Mouse (Mus musculus) T-cell, adult 2 months (primary cell): ENCODE data around the gene Micall1.

Experiments used
- DNase-seq: peaks from one replicate; pipeline ENCODE4 v3.0.0; 2022; ENCODE audit warnings: low spot score

Micall1 gene

DNA sequence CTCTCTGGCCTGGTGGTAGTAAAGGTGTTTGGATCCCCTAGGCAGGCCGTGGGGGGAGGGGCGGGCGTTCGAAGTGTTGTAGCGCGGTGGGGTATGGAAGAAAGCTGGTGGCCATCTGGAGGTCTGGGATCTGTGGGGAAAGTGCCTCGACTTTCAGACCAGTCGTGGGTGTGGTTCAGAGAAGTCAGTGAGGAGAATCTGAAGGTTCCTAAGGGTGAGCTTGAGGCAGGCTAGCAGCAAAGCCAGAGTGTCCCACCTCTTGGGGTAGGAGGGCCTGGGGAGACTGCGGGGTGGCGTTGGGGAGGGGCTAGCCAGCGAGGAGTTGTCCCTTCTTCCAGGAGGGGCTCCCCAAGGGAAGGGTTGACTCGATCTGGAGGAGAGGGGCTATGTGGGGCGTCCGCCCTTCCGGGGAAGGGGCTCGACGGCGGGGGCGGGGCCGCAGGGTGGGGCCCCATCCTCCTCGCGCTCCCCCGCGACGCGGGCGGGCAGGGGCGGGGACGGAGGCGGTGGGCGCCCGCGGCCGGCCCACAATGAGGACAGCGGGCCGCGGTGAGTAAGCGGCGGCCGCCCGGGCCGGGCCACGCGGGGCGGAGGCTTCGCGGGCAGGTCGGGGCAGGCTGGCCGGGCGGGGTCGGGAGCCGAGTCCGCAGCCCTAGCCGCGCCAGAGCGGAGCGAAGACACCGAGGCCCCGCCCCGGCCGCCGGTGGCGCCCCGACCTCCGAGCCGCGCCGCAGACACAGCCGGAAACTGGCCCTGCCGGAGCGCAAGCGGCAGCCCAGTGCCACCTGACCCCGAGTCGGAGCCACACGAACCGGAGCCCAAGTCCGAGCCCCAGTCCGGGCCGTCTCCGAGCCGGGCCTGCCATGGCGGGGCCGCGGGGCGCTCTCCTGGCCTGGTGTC lies at the start of gene Micall1:
Gene Micall1 (plus strand): TSS at position 478 of the 900 bp plus-strand sequence.
- DNase-seq: peak; percentile 62

GRCm38 (mm10) chr15:79060887-79061565 lies 47.7 kb upstream of the Micall1 start:
- DNase-seq: no peak

DNA sequence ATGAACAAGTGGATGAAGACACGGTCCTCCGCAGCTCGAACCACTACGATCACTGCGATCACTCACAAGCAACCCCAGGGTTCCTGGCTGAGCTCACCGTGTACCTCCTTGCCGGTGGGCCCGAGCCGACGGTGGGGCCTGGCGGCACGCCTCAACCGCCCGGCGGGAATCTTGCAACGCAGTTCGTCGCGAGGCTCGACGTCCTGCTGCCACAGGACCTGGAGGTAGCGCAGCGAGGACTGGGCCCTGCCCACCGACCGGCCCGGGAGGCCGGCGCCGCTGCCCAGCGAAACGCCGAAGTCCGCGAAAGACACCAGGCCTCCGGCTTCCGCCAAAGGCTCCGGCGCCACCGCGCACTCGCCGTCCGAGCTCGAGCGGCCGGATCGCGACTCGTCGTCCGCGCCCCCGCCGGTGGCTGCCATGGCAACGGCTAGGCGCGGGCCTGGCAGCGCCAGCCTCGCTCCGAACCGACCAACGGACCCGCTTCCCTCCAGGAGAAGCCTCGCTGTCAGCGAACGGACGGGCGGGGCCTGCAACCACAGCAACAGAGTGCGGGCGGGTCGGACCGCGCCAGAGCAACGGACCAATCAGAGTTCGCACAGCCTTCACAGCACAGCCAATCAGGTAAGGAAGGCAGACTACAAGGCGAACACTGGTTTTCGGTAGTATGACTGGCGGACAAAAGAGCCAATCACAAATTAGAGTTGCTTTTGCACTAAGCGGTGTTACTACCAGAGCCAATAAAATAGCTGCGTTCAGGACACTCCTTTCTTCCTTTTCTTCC lies 46.1 kb upstream of the Micall1 start, which contains the start of gene Ankrd54:
Gene Ankrd54 (minus strand): TSS at position 518 of the 784 bp plus-strand sequence.
- peak; percentile 98 for DNase-seq

- DNase-seq: no peak
These were observed 45.4 kb upstream of the Micall1 start for GRCm38 (mm10) chr15:79063160-79063740.

DNA sequence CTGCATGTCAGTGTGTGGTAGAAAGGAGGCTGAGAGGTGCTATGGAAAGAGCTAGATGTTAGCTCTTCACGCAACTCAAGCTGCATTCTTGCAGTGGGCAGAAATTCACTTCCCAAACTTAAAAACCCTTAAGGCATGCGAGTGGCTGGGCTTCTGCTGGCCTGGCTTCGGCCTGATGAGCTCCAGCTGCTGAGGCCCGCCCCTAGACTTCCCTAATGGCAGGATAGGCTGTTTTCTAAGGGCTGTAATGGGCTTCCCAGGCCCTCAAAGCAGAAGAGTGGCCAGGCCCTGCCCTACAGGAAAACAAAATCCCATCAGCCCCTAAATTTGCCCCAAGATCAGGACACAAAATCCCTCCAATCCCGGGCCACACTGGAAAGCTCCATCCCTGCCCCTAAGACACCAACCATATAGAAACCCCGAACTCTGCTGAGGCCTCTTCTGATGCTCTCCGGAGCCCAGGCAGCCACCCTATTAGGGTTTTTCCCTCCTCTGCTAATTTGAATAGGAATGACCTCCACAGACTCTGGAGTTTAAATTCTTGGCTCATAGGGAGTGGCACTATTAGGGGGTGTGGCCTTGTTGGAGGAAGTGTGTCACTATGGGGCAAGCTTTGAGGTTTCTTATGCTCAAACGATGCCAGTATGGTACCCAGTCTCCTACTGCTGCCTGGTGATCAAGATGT lies 43.5 kb upstream of the Micall1 start:
- DNase-seq: no peak

DNA sequence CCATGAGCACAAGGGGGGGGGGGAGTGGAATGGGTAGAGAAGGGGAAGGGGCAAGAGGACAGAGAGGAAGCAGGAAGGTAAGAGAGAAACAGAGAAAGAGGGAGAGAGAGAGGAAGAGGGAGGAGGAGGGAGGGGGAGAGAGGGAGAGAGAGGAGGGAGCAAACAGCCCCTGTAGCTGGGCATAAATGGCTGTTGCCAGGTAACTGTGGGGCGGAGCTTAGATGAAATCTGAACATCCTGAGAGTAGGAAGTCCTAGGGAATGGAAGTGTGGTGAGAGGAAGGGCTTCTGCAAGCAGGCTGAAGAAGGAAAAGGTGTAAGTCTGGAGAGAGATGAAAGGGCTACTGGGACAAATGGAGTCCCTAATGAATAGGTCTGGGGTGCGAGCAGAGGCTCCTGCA lies 42.4 kb upstream of the Micall1 start:
- no peak for DNase-seq

- DNase-seq: no peak
These were observed 41.1 kb upstream of the Micall1 start for GRCm38 (mm10) chr15:79067631-79068030.

DNA sequence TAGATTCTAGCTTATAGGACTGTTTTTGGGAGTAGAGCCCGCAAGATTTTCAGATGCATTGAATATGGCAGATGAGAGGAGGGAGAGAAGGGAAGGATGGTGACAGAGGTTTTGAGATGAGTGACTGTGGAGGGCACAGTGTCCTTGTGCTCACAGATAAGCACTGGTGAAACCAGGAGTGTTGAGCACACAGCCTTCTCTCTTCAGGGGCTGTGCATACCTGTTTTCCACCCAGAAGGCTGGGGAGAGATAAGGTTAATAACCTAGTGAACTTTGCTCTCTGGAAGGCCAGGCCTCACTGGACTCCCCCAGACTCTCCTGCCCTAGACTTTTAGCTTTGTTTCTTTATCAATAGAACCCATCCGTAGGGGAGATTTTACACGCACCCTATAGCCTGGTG lies 40.3 kb upstream of the Micall1 start:
- DNase-seq: no peak

DNA sequence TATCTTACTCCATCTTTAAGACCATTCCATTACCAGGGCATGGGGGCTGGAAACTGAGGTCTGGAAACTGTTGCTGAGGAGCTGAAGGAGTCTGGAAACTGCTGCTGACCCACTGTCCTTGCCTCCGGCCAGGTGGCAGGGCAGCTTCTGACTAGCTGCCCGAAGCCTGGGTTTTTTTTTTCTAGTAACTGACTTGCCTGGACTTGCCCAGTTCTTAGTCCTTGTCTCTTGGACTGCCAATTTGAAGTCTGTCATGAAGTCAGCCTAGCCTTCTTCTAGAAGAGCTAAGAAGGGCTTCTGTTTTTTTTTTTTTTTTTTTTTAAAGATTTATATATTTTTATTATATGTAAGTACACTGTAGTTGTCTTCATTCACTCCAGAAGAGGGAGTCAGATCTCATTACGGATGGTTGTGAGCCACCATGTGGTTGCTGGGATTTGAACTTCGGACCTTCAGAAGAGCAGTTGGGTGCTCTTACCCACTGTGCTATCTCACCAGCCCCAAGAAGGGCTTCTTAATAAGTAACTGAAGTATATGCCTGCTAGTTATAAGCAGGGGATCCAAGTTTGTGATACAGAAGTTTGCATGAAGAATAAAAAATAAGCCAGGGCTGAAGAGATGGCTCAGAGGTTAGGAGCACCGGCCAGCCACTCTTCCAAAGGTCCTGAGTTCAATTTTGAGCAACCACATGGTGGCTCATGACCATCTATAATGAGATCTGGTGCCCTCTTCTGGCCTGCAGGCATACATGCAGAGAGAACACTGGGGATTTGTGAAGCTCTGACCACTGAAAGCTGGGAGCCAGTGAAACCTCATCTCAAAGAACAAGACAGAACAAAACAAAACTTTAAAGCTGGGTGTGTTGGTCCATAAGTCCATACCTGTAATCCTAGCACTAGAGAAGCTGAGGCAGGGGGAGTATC lies 37.3 kb upstream of the Micall1 start:
- DNase-seq: peak; percentile 42

DNA sequence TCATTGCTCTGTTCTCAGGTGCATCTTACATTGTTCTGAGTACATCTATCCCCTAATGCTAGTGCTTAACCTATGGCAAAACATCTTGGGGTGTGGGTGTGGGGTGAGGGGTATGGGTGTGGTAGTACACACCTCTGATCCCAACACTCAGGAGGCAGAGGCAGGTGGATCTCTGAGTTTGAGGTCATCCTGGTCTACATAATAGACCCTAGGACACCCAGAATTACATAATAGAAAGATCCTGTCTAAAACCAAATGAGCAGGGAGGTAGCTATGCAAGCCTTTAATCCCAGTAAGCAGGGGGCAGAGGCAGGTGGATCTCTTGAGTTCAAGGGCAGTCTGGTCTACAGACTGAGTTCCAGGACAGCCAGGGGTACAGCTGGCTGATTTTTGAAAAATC lies 34.9 kb upstream of the Micall1 start:
- no peak for DNase-seq

DNA sequence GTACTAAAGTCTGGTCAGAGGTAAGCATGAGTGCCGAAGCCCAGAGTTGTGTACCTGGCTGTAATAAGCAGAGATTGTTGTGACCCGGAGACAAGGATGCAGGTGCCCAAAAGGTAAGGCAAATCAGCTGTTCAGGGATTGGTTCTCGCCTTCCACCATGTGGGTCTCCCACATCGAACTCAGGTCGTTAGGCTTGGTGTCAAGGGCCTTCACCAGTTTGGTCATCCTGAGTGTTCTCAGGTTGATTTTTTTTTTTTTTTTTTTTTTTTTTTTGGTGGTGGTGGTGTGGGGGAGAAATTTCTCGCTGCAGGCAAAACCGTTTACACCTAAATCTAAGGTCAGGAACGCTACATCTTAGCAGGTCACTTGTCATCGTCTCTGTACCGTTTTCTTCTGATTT lies 34.3 kb upstream of the Micall1 start:
- no peak for DNase-seq

DNA sequence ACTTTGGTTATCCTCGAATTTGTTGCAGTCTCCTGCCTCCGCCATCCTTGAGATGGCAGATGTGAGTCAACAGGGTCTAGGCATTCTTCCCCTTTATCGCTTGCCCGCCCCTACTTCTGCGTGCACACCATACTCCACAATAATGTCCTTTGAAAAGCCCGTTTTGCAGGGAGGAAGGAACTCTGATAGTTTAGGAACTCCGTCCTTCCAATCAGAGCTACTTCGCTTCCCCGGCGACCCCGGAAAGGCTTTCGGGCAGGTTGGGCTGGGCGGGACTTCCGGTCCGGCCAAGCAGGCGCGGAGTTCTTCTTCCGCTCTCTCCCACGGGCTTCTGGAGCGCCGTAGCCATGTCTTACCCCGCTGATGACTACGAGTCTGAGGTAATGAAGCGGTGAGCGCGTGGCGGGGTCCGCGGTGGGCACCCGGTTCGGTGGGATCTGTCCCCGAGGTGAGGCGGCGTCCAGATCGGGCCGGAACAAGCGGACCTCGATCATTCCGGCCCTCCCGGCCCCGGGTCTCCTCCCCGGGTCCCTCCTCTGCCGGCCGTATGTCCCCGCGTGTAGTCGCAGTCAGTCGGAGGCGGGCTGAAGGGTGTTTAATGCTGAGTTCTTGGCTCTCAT lies 33.7 kb upstream of the Micall1 start, which contains the start of gene Eif3l:
Gene Eif3l (plus strand): TSS at position 267 of the 620 bp plus-strand sequence.
- DNase-seq: peak; percentile 83

DNA sequence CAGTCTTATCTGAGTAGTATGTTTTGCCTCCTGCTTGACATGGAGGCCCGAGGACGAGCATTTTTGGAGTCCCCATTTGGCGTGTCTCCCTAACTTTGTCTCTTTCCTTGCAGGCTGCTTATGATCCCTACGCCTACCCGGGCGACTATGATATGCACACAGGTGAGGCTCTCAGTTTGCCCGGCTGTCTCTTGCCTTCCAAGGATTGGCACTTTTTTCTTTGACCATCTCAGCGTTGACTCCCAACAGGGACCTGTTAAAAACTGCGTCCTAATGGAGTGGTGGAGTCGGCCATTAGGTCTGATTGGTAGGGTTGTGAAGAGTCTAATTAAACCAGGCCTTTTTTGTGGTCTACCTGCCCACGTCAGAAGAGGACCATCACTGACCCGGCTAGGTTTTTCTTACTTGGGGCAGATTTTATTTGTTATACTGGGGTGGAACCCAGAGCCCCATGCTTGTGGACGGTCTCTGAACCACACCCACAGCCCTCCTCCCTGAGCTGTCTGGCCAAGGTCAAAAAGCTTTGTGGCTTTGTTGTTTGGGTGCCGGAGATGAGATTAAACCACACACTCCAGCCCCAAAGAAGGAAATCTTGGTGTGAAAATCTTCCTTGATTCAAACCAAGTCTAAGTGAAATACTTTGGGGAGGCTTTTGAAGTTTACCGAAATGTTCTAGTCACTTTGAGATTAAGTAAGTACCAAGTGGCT lies 32.9 kb upstream of the Micall1 start:
- DNase-seq: no peak

GRCm38 (mm10) chr15:79079567-79079966 lies 29.1 kb upstream of the Micall1 start:
- no peak for DNase-seq

DNA sequence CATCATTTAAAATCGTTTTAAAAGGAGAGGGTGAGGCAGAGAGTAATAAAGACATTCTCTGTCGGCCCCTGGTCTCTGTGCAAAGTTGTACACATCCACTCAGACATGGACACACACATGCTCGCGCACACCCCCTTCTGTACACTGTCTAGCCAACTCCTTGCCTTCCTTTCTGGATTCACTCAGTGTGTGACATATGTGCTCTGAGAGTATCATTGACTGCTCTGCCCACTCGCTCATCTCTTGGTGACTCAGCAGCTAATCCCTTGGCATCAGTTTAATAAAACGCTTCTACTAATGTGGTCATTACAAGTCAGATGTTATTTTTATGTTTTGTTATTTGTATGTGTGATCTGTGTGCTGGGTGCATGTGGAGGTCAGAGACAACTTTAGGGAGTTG lies 16.4 kb upstream of the Micall1 start:
- no peak for DNase-seq

DNA sequence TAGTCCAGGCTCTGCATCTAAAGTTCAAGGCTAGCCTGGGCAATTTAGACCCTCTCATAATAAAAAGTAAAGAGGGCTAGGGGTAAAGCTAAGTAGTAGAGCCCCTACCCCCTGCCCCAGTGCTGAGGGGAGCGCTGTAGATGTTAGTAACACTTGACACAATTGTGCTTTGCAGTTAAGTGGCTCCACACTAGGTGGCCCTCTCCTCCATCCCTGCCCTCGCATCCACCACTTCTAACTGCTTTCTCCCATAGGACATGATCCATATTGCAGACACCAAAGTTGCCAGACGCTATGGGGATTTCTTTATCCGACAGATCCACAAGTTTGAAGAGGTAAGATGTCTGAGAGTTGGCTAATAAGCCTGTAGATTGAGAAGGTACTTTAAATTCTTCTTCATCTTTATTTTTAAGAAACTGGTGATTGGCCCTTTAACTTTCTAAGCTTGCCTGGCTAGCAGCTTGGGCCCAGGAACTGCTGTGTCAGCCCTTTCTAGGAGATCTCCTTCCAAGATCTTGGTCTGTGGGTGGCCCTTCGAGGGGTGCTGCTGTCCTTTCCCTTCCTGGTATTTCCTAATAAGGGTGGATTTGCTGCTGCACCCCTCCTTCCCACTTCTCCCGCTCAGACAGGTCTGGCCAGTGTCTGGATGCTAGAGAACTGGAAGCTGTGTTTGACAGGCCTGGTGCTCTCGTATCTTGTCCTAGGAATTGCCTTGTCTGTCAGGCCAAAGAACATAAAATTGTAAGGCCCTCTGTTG lies 15.4 kb upstream of the Micall1 start:
- DNase-seq: no peak

DNA sequence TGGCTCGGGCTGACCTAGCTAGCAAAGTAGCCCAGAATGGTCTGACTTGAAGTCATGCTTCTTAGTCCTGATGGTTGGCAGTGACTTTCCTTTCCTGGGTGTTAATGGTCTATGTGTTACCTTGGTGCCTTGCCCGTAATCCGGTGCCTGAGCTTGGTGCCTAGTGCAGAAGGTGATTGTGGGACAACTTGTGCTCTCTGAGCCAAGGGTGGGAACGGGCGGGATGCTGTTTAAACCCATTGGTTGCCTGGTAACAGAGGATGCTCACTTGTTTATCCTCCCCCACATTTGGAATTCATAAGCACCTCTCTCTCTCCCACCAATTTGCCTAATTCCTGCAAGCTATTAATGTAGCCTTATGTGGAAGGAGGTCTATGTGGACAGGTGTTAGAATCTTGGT lies 13.2 kb upstream of the Micall1 start:
- no peak for DNase-seq

- no peak for DNase-seq
These were observed 12.1 kb upstream of the Micall1 start for GRCm38 (mm10) chr15:79096556-79096955.
